Mouse (Mus musculus): ENCODE data around the gene Barx2. TPM values are rescaled to one million over a fixed set of nuclear protein-coding genes. Genes with fewer than 3 reads are reported as not detected.

Barx2 gene
- polyA plus RNA-seq, 1 experiment = 0.70 TPM

GRCm38 (mm10) chr9:31840571-31840970 lies 72.7 kb downstream of the Barx2 start:
- TF ChIP-seq CTCF (IDR thresholded peaks at IDR 0.05; ENCODE audit: borderline replicate concordance, insufficient read depth, low read length) = no peak
- TF ChIP-seq POLR2A (IDR thresholded peaks at IDR 0.05; ENCODE audit: low read depth, low read length) = no peak
- H3K27ac ChIP-seq (ENCODE audit: insufficient read depth, low read length) = no peak overlapping the region
- no peak overlapping the region for H3K4me3 ChIP-seq (ENCODE audit: insufficient read depth, low read length)
- H3K4me1 ChIP-seq (ENCODE audit: control insufficient read depth, insufficient read depth, low read length) = no peaks in the 10 kb centered on the region

GRCm38 (mm10) chr9:31840037-31840436 lies 73.2 kb downstream of the Barx2 start:
- no peaks in the 10 kb centered on the region for H3K4me1 ChIP-seq (ENCODE audit: control insufficient read depth, insufficient read depth, low read length)
- H3K4me3 ChIP-seq (ENCODE audit: insufficient read depth, low read length) = no peak overlapping the region
- TF ChIP-seq CTCF (IDR thresholded peaks at IDR 0.05; ENCODE audit: borderline replicate concordance, insufficient read depth, low read length) (no peak), POLR2A (IDR thresholded peaks at IDR 0.05; ENCODE audit: low read depth, low read length) (no peak)
- no peak overlapping the region for H3K27ac ChIP-seq (ENCODE audit: insufficient read depth, low read length)

DNA sequence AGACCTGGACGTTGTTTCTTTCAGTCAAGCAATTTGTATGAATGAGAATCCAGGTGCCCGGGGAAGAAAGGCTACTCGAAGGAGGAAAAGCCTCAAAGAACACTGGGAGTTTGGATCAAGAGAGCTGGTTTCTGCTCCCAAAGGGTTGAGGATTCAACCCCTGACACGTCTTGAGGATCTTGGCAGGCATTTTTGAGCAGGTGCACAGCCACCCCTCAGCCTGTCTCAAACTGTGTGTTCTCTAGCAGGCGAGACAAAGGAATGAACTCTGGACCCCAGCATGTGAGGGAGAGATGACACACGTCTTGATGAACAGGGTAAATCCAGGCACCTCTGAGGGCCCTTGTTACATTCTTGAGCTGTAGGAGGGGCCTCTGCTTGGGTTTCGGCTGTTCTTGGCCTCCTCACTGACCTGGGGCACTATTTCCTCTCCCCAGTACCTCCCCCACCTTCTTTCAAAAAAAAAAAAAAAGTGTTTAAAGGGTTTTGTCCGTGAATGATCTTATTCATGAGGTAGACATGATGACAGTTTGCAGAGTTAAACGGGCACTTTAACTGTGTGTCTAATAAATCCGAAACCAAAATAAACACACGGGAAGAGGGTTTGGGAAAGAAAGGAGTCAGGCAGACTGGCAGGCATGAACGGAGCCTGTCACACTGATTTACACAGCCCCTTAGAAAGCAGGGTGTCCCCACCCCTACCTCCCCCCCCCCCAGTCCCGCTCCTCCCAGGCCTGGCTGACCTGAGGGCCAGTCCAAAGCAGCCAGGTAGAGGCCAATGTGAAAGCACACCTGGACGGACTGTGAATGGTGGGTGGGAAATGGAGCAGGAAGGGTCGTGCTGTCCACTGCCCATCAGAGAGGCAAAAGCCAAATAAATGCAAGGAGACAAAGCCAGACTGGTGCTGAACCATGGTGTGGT lies 73.9 kb downstream of the Barx2 start:
- H3K27ac ChIP-seq (ENCODE audit: insufficient read depth, low read length) = no peak overlapping the region
- no peaks in the 10 kb centered on the region for H3K4me1 ChIP-seq (ENCODE audit: control insufficient read depth, insufficient read depth, low read length)
- TF ChIP-seq POLR2A (IDR thresholded peaks at IDR 0.05; ENCODE audit: low read depth, low read length) (no peak), CTCF (IDR thresholded peaks at IDR 0.05; ENCODE audit: borderline replicate concordance, insufficient read depth, low read length) (no peak)
- no peak overlapping the region for H3K4me3 ChIP-seq (ENCODE audit: insufficient read depth, low read length)

DNA sequence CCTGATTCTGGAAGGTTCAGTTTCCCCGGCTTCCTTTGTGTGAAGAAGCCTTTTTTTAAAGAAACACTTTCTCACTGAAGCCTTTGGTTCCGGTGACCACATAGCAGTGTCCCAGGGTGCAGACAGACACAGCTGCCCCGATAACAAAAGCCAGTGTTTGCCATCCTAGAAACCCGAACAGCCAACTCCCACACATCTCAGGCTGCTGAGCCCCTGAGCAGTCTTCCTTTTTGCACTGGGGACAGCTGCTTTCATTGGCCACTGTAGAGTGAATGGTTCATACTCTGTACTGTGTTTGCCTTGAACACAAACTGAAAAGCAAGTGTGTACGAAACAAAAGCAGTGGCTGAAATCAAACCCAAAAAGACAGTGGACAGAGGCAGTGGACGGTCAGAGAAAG lies 75.2 kb downstream of the Barx2 start:
- H3K4me3 ChIP-seq (ENCODE audit: insufficient read depth, low read length) = no peak overlapping the region
- TF ChIP-seq CTCF (IDR thresholded peaks at IDR 0.05; ENCODE audit: borderline replicate concordance, insufficient read depth, low read length) = no peak
- no peak for TF ChIP-seq POLR2A (IDR thresholded peaks at IDR 0.05; ENCODE audit: low read depth, low read length)
- H3K27ac ChIP-seq (ENCODE audit: insufficient read depth, low read length) = no peak overlapping the region
- no peaks in the 10 kb centered on the region for H3K4me1 ChIP-seq (ENCODE audit: control insufficient read depth, insufficient read depth, low read length)

DNA sequence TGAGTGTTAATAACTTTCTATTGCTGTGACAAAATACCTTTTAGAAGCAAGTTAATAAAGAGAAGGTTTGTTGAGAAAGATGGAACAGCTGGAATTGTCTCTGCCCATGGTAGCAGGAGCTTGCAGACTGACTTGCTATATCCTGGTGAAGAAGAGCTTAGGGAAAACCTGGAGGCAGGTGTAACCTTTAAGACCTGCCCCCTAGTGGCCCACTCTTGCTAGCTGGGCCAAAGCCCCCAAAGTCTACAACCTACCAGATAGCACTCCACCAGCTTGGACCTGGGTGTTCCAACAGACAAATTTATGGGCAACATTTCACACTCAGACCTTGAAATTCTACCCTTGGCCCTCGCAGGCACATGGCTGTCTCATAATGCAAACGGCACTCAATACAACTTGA lies 104.5 kb downstream of the Barx2 start:
- Histone ChIP-seq H3K27ac (ENCODE audit: insufficient read depth, low read length) (no peak overlapping the region), H3K4me1 (ENCODE audit: control insufficient read depth, insufficient read depth, low read length) (no peaks in the 10 kb centered on the region), H3K4me3 (ENCODE audit: insufficient read depth, low read length) (no peak overlapping the region)
- TF ChIP-seq POLR2A (IDR thresholded peaks at IDR 0.05; ENCODE audit: low read depth, low read length) (no peak), CTCF (IDR thresholded peaks at IDR 0.05; ENCODE audit: borderline replicate concordance, insufficient read depth, low read length) (no peak)

DNA sequence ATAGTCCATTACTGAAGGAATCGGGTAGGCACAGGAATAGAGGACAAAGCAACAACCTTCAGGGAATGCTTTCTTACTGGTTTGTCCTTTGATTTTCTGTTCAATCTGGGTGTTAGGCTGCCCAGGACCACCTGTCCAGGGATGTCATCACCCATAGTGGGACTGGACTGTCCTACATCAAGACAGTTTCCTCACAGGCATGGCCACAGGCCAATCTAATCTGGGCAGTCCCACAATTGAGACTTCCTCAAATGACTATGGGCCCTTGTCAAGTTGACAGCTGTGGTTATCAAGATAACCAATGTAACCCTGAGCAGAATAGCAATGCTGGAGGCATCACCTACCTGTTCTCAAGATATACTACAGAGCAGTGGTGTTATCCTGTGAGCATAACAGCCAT lies 110.6 kb downstream of the Barx2 start:
- H3K27ac ChIP-seq (ENCODE audit: insufficient read depth, low read length) = no peak overlapping the region
- TF ChIP-seq CTCF (IDR thresholded peaks at IDR 0.05; ENCODE audit: borderline replicate concordance, insufficient read depth, low read length) (no peak), POLR2A (IDR thresholded peaks at IDR 0.05; ENCODE audit: low read depth, low read length) (no peak)
- H3K4me1 ChIP-seq (ENCODE audit: control insufficient read depth, insufficient read depth, low read length) = no peaks in the 10 kb centered on the region
- H3K4me3 ChIP-seq (ENCODE audit: insufficient read depth, low read length) = no peak overlapping the region

Other genes with a start within 250 kb of the Barx2 start
- 18.2 and 28.4 TPM in 2 replicates for gene Arhgap32, start 202.7 kb upstream of the Barx2 start, polyA plus RNA-seq (2011; ENCODE audit: insufficient read length, low read depth, missing spikeins)

Data from embryonic fibroblast, embryonic 13.5 days (primary cell).